Mouse (Mus musculus): ENCODE measurements around the gene Rimkla. TPM values are rescaled to one million over a fixed set of nuclear protein-coding genes. Genes with fewer than 3 reads are reported as not detected.

The Rimkla gene
- total and polyA plus RNA-seq, 2 experiments from 2014 or later: 3.0 to 6.4 TPM

DNA sequence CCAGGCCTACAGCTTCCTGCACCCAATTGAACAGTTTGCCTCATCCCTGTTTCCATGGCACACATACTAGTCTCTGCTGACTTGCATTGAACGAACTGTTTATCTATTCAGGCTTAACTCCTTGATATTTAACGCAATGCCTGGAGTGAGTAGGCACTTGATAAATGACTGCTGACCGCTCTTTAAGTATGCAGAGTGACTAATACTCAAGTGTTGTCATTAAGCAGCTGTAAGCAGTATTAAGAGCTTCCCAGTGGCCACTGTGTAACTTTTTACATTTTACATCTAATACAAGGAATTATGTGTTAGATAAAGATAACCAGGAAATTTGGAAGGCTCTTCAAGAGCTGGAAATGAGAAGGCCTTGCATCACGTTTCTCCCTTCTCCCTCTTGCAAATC lies 42.7 kb upstream of the Rimkla start:
- no peak for TF ChIP-seq EP300 (IDR thresholded peaks at IDR 0.05; ENCODE audit: low read depth)
- TF ChIP-seq CTCF (IDR thresholded peaks at IDR 0.05; ENCODE audit: low read depth): no peak
- Histone ChIP-seq H3K4me2 (ENCODE audit: low read depth, low read length) (no peak overlapping the region), H3K27me3 (ENCODE audit: control insufficient read depth, insufficient read depth, low read length) (no peaks in the 10 kb centered on the region), H3K27ac (ENCODE audit: low read depth) (no peak overlapping the region), H3K4me3 (ENCODE audit: low read depth, low read length) (no peak overlapping the region), H3K36me3 (replicated peaks; ENCODE audit: control insufficient read depth, insufficient read depth, low read length) (no peaks in the 10 kb centered on the region), H3K9ac (replicated peaks; ENCODE audit: low read depth, low read length) (no peak overlapping the region), H3K9me3 (replicated peaks; ENCODE audit: control insufficient read depth, low read length) (no peaks in the 10 kb centered on the region), H3K4me1 (ENCODE audit: control insufficient read depth, insufficient read depth) (0 out of 2 replicates have a peak, but pooled peaks cover 11% of the 10 kb centered on the region)
- DNase-seq (ENCODE audit: low spot score) (no peak), ATAC-seq (ENCODE audit: insufficient read depth, low read depth) (no peak)
- 32% methylated on average over 4 of the region's 4 CpGs for WGBS

DNA sequence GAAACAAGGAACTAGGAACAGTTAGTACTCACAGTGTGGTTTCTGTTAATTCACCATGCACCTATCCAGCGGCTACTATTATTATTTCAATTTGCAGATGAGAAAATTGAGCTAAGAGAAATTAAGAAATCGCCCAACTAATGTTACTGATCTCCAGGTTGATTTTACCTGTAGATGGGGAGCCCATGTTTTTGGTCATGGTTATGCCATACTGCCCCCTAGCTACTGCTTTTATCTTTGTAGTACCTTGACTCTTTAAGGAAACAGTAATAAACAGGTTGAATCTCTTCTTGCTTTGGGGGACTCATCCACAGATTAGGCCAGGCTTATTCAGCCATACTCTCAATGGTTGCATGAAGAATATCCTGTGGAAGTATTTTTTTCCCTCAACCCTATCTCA lies 39.4 kb upstream of the Rimkla start:
- H3K27me3 ChIP-seq (ENCODE audit: control insufficient read depth, insufficient read depth, low read length): no peaks in the 10 kb centered on the region
- no peaks in the 10 kb centered on the region for H3K36me3 ChIP-seq (replicated peaks; ENCODE audit: control insufficient read depth, insufficient read depth, low read length)
- H3K9me3 ChIP-seq (replicated peaks; ENCODE audit: control insufficient read depth, low read length): no peaks in the 10 kb centered on the region
- H3K4me1 ChIP-seq (ENCODE audit: control insufficient read depth, insufficient read depth): no peaks in the 10 kb centered on the region
- ATAC-seq (ENCODE audit: insufficient read depth, low read depth) (no peak), DNase-seq (ENCODE audit: low spot score) (no peak)
- no peak overlapping the region for H3K4me2 ChIP-seq (ENCODE audit: low read depth, low read length)
- H3K9ac ChIP-seq (replicated peaks; ENCODE audit: low read depth, low read length): no peak overlapping the region
- TF ChIP-seq EP300 (IDR thresholded peaks at IDR 0.05; ENCODE audit: low read depth) (no peak), CTCF (IDR thresholded peaks at IDR 0.05; ENCODE audit: low read depth) (no peak; the same call in 1 of the 2 replicates)
- H3K4me3 ChIP-seq (ENCODE audit: low read depth, low read length): no peak overlapping the region
- H3K27ac ChIP-seq (ENCODE audit: low read depth): no peak overlapping the region
- 79% methylated on average over 2 of the region's 2 CpGs for WGBS

DNA sequence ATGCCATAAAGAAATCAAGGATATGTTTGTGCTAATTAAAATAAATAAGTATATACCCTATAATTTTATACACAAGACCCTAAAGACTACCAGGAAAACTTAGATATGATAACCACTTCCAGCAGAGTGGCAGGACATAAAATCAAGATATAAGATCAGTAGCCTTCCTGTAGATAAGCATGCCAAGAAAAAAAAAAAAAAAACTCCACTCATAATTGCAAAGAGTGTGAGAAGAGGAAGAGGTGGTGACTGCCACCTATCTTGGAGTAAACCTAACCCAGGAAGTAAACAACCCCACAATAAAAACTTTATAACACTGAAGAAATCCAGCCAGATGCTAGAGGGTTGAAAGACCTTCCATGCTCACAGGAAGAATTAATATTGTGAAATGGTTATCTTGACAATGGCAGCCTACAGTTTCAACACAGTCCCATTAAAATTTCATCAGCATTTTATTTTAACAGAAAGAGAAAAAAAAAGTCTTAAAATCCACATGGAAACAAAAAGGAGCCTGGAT lies 34.0 kb upstream of the Rimkla start:
- DNase-seq (ENCODE audit: low spot score) (no peak), ATAC-seq (ENCODE audit: insufficient read depth, low read depth) (no peak)
- H3K27me3 ChIP-seq (ENCODE audit: control insufficient read depth, insufficient read depth, low read length): no peaks in the 10 kb centered on the region
- no peak overlapping the region for H3K9ac ChIP-seq (replicated peaks; ENCODE audit: low read depth, low read length)
- TF ChIP-seq EP300 (IDR thresholded peaks at IDR 0.05; ENCODE audit: low read depth) (no peak), CTCF (IDR thresholded peaks at IDR 0.05; ENCODE audit: low read depth) (no peak)
- H3K4me2 ChIP-seq (ENCODE audit: low read depth, low read length): no peak overlapping the region
- H3K4me3 ChIP-seq (ENCODE audit: low read depth, low read length): no peak overlapping the region
- H3K27ac ChIP-seq (ENCODE audit: low read depth): no peak overlapping the region
- H3K9me3 ChIP-seq (replicated peaks; ENCODE audit: control insufficient read depth, low read length): no peaks in the 10 kb centered on the region
- no peaks in the 10 kb centered on the region for H3K36me3 ChIP-seq (replicated peaks; ENCODE audit: control insufficient read depth, insufficient read depth, low read length)
- no peaks in the 10 kb centered on the region for H3K4me1 ChIP-seq (ENCODE audit: control insufficient read depth, insufficient read depth)

DNA sequence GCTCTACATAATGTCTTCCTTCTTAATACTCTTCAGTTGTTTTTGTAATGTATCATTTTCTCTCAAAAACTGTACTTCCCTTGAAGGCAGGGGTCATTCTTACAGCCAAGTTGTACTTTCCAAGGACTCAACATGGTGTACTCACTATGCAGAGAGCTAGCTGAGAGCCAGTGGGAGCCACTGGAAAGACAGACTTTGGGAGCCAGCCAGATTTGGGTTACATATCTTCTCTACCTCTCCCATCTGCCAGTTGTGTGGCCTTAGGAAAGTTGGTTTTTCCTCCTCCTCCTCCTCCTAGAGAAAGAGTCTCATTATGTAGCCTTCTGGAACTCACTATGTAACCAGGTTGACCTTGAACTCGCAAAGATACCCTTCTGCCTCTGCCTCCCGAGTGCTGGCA lies 32.0 kb upstream of the Rimkla start:
- TF ChIP-seq EP300 (IDR thresholded peaks at IDR 0.05; ENCODE audit: low read depth): no peak
- TF ChIP-seq CTCF (IDR thresholded peaks at IDR 0.05; ENCODE audit: low read depth): no peak
- no peak for ATAC-seq (ENCODE audit: insufficient read depth, low read depth)
- WGBS: 83% methylated on average over 2 of the region's 2 CpGs
- Histone ChIP-seq H3K9ac (replicated peaks; ENCODE audit: low read depth, low read length) (no peak overlapping the region), H3K4me1 (ENCODE audit: control insufficient read depth, insufficient read depth) (no peaks in the 10 kb centered on the region), H3K4me2 (ENCODE audit: low read depth, low read length) (no peak overlapping the region), H3K36me3 (replicated peaks; ENCODE audit: control insufficient read depth, insufficient read depth, low read length) (no peaks in the 10 kb centered on the region), H3K27me3 (ENCODE audit: control insufficient read depth, insufficient read depth, low read length) (no peaks in the 10 kb centered on the region), H3K9me3 (replicated peaks; ENCODE audit: control insufficient read depth, low read length) (no peaks in the 10 kb centered on the region), H3K27ac (ENCODE audit: low read depth) (no peak overlapping the region), H3K4me3 (ENCODE audit: low read depth, low read length) (no peak overlapping the region)
- DNase-seq (ENCODE audit: low spot score): no peak

DNA sequence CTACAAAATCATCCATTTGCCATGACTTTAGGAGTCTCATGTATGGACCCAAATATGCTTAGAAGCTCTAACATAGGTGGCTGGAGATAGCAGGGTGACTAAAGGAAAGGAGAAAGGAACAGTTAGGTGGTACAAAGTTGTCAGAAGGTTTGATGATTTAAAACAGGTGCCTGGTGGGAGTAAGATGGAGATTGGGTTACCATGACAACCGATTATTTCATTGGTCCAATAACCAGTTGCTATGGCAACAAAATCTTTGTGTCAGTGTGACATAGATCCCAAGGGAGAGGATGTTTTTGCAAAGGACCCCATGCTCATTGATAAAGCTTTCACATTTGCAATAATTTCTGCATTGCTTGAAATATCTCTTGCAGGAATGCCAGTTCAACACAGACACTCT lies 31.6 kb upstream of the Rimkla start:
- H3K36me3 ChIP-seq (replicated peaks; ENCODE audit: control insufficient read depth, insufficient read depth, low read length): no peaks in the 10 kb centered on the region
- H3K9ac ChIP-seq (replicated peaks; ENCODE audit: low read depth, low read length): no peak overlapping the region
- no peak for TF ChIP-seq CTCF (IDR thresholded peaks at IDR 0.05; ENCODE audit: low read depth)
- TF ChIP-seq EP300 (IDR thresholded peaks at IDR 0.05; ENCODE audit: low read depth): no peak
- 72% methylated on average over 1 of the region's 1 CpGs for WGBS
- H3K9me3 ChIP-seq (replicated peaks; ENCODE audit: control insufficient read depth, low read length): no peaks in the 10 kb centered on the region
- DNase-seq (ENCODE audit: low spot score) (no peak), ATAC-seq (ENCODE audit: insufficient read depth, low read depth) (no peak)
- H3K4me3 ChIP-seq (ENCODE audit: low read depth, low read length): no peak overlapping the region
- H3K27me3 ChIP-seq (ENCODE audit: control insufficient read depth, insufficient read depth, low read length): no peaks in the 10 kb centered on the region
- H3K4me2 ChIP-seq (ENCODE audit: low read depth, low read length): no peak overlapping the region
- H3K4me1 ChIP-seq (ENCODE audit: control insufficient read depth, insufficient read depth): no peaks in the 10 kb centered on the region
- H3K27ac ChIP-seq (ENCODE audit: low read depth): no peak overlapping the region

DNA sequence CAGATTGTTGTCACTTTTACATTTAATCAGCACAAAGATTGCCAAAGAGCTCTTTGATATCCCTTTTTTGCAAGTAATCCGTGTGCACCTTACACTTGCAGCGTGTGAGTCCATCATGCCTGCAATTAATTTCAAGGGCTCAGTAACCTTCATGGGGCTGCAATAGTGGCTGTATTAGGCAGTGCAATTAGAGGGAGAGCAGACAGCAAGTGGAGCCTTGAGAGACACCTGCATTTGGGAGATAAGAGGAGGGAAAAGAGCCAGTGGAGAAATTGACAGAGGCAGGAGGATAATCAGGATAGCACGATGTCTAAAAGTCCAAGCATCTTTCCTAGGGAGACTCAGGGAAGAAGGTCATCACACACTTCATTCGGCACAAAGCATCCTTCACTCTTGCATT lies 31.1 kb upstream of the Rimkla start:
- TF ChIP-seq EP300 (IDR thresholded peaks at IDR 0.05; ENCODE audit: low read depth) (no peak), CTCF (IDR thresholded peaks at IDR 0.05; ENCODE audit: low read depth) (no peak)
- 62% methylated on average over 4 of the region's 4 CpGs for WGBS
- Histone ChIP-seq H3K4me2 (ENCODE audit: low read depth, low read length) (no peak overlapping the region), H3K4me1 (ENCODE audit: control insufficient read depth, insufficient read depth) (no peaks in the 10 kb centered on the region), H3K27me3 (ENCODE audit: control insufficient read depth, insufficient read depth, low read length) (no peaks in the 10 kb centered on the region), H3K9ac (replicated peaks; ENCODE audit: low read depth, low read length) (no peak overlapping the region), H3K4me3 (ENCODE audit: low read depth, low read length) (no peak overlapping the region), H3K36me3 (replicated peaks; ENCODE audit: control insufficient read depth, insufficient read depth, low read length) (no peaks in the 10 kb centered on the region), H3K27ac (ENCODE audit: low read depth) (no peak overlapping the region), H3K9me3 (replicated peaks; ENCODE audit: control insufficient read depth, low read length) (no peaks in the 10 kb centered on the region)
- ATAC-seq (ENCODE audit: insufficient read depth, low read depth) (no peak), DNase-seq (ENCODE audit: low spot score) (no peak)
